Mouse (Mus musculus): ENCODE measurements around the gene Susd3. TPM values are rescaled to one million over a fixed set of nuclear protein-coding genes. Genes with fewer than 3 reads are reported as not detected.
A peak's percentile ranks its signal among the peaks of the same experiment; 100 is the strongest.

Susd3 gene
- polyA plus RNA-seq, 1 experiment from 2014 or later: 17.9 TPM

DNA sequence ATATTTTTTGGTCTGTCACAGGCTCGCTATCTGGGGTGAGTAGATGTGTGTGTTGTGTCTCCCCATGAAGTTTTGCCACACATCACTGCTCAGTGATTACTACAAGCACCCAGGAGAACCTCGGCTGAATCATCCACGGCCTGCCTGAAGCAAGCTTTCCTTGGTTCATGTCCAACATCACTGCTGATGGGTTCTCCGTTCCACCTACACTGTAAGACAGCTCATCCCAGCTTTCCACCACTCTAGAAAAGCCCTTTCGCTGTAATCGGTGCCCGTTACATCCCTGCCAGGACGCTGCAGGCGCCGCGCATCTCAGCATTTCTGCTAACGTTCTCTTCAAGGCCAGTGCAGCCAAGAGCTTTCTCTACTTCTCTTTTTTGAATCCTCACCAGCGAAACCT is 4.2 kb upstream of the Susd3 start:
- H3K36me3 ChIP-seq (ENCODE audit: inconsistent target): no peaks in the 10 kb centered on the region
- H3K27ac ChIP-seq: peak overlapping the region; percentile 93

GRCm38 (mm10) chr13:49252113-49252512 is 3.6 kb upstream of the Susd3 start:
- 56% methylated on average over 2 of the region's 2 CpGs for WGBS (ENCODE audit: missing documents)
- Histone ChIP-seq H3K79me2 (ENCODE audit: inconsistent target) (peaks cover 8% of the 10 kb centered on the region), H3K4me3 (ENCODE audit: inconsistent target) (no peak overlapping the region), H3K36me3 (ENCODE audit: inconsistent target) (no peaks in the 10 kb centered on the region), H3K27ac (peak overlapping the region; percentile 93)

More for the DNA sequence above, 4.2 kb upstream of the Susd3 start:
- H3K79me2 ChIP-seq (ENCODE audit: inconsistent target): peaks cover 2% of the 10 kb centered on the region; the same call in 1 of the 2 replicates
- 19% methylated on average over 13 of the region's 13 CpGs for WGBS (ENCODE audit: missing documents)
- no peak overlapping the region for H3K4me3 ChIP-seq (ENCODE audit: inconsistent target)

DNA sequence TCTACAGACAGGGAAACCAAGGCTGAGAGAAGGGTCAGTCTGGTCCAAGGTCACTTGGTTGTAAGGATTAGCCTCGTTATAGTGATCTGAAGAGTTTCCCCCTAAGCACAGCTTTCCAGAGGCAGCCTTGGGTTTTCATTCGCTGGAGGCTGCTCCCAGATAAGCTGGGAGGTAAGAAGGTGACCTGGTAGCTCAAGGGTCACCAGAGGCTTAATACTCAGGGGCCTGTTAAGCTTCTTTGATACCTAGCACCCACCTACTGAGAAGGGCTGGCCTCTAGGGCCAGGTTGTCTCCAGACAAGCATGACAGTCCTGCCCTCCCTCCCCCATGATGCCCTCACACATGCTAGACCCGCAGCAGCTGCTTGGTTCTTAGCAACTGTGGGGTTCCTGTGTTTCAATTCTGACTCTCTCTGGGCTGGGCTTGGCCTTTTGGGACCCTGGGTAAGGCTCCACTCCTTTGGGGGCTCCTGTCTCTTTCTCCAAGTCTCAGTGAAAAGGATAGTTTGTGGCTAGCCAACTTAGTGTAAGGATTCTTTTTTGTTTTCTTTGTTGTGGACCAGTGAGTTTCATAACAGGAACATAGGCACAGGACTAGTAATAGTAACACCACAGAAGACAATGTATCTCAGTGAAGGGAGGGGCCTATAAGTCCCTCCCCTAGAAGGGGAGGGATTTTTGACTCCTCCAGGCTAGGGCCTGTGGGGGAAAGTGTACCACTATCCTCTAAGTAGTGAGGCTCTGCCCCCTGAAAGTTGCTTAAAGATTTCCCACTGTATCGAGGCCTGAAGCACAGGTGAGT is 2.4 kb upstream of the Susd3 start:
- Histone ChIP-seq H3K79me2 (ENCODE audit: inconsistent target) (peaks cover 20% of the 10 kb centered on the region), H3K27ac (peak overlapping the region; percentile 93), H3K4me3 (ENCODE audit: inconsistent target) (no peak overlapping the region), H3K36me3 (ENCODE audit: inconsistent target) (no peaks in the 10 kb centered on the region)
- 70% methylated on average over 4 of the region's 4 CpGs for WGBS (ENCODE audit: missing documents)

DNA sequence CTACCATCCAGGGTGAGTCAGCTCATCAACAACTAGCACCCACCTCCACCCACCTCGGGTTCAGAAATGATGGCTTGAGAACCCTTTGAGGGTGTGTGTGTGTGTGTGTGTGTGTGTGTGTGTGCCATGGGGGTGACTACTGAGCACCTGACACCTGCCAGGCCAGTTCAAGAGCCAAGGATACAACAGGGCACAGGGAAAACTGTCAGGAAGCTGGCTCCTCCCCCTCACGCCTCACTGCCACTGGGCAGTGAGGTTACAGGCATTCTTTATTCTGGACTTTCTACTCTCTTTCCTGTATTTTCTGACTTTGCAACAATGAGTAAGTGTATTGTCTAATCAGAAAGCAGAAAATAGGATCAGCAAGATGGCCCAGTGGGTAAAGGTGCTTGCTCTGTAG is 1.1 kb upstream of the Susd3 start:
- Histone ChIP-seq H3K27ac (no peak overlapping the region), H3K79me2 (ENCODE audit: inconsistent target) (peaks cover 33% of the 10 kb centered on the region), H3K36me3 (ENCODE audit: inconsistent target) (no peaks in the 10 kb centered on the region), H3K4me3 (ENCODE audit: inconsistent target) (no peak overlapping the region)
- WGBS (ENCODE audit: missing documents): 81% methylated on average over 2 of the region's 2 CpGs

- Histone ChIP-seq H3K27ac (no peak overlapping the region), H3K79me2 (ENCODE audit: inconsistent target) (peaks cover 40% of the 10 kb centered on the region), H3K4me3 (ENCODE audit: inconsistent target) (no peak overlapping the region), H3K36me3 (ENCODE audit: inconsistent target) (no peaks in the 10 kb centered on the region)
- 83% methylated on average over 3 of the region's 3 CpGs for WGBS (ENCODE audit: missing documents)
These were observed 417 bp upstream of the Susd3 start for GRCm38 (mm10) chr13:49248923-49249322.

DNA sequence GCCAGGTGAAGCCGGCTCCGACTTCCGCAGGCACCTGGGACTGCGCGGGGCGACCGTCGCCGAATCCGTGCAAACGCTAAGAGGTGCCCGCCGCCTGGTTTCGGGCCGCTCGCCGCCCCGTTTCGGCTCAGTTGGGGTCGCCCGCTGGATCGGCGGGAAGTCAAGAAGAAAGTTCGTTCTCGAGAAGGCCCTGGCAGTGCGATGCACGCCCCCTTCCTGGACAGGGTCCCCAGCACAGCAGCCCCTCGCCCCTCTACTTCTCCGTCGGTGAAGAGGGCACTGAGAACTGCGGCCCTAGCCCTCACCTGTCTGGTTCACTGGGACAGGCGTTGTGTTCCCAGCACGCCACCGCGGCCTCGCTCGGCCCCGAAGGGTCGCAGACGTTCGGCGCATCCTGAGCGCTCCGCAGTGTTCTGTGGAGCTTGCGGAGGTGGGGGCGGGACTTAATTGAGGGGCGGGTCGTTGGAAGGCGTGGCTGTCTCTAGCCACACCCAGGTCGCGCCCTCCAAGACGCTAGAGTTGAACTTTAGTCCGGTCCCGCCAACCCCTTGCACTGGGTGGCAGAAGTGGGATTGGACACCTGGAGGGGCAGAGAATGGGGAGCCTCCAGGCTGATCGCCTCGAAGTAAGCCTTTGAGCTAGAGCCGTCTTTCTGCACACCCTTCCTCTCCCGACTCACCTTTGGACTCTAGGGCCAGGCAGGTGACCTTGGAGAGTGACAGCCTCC is 603 bp downstream of the Susd3 start:
- Histone ChIP-seq H3K4me3 (ENCODE audit: inconsistent target) (peak overlapping the region; percentile 46), H3K27ac (no peak overlapping the region), H3K79me2 (ENCODE audit: inconsistent target) (peaks cover 44% of the 10 kb centered on the region), H3K36me3 (ENCODE audit: inconsistent target) (no peaks in the 10 kb centered on the region)
- WGBS (ENCODE audit: missing documents): 4% methylated on average over 52 of the region's 58 CpGs

GRCm38 (mm10) chr13:49247232-49247739 is 1.2 kb downstream of the Susd3 start:
- peak overlapping the region; percentile 46 for H3K4me3 ChIP-seq (ENCODE audit: inconsistent target)
- peaks cover 44% of the 10 kb centered on the region for H3K79me2 ChIP-seq (ENCODE audit: inconsistent target)
- H3K27ac ChIP-seq: peak overlapping the region; percentile 15
- 6% methylated on average over 12 of the region's 12 CpGs for WGBS (ENCODE audit: missing documents)
- H3K36me3 ChIP-seq (ENCODE audit: inconsistent target): no peaks in the 10 kb centered on the region

- Histone ChIP-seq H3K36me3 (ENCODE audit: inconsistent target) (no peaks in the 10 kb centered on the region), H3K79me2 (ENCODE audit: inconsistent target) (peaks cover 48% of the 10 kb centered on the region), H3K27ac (0 out of 2 replicates have a peak overlapping the region, but pooled peaks have one; percentile 15), H3K4me3 (ENCODE audit: inconsistent target) (peak overlapping the region; percentile 46)
- 100% methylated on average over 2 of the region's 2 CpGs for WGBS (ENCODE audit: missing documents)
These were observed 1.9 kb downstream of the Susd3 start for GRCm38 (mm10) chr13:49246626-49247025.

DNA sequence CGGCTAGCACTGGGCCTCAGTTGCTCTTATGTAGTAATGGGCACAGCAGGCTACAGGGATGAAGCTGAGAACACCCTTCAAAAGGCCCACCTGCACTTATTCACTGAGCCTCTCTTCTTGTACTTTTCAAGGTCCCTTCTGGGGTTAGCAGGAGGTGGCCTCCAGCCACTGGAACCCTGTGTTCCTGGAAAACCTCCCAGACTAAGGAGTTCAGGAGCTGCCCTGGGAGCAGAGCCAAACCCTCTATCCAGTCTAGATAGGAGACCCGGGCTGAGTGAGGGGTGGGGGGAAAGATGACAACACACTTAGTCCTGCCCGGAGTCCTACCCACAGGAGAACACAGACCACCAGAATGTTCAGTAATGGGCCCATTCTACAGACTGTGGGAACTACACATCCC is 2.5 kb downstream of the Susd3 start:
- 86% methylated on average over 3 of the region's 3 CpGs for WGBS (ENCODE audit: missing documents)
- H3K27ac ChIP-seq: no peak overlapping the region
- peaks cover 54% of the 10 kb centered on the region for H3K79me2 ChIP-seq (ENCODE audit: inconsistent target)
- H3K4me3 ChIP-seq (ENCODE audit: inconsistent target): no peak overlapping the region
- H3K36me3 ChIP-seq (ENCODE audit: inconsistent target): no peaks in the 10 kb centered on the region

GRCm38 (mm10) chr13:49245251-49245650 is 3.3 kb downstream of the Susd3 start:
- Histone ChIP-seq H3K4me3 (ENCODE audit: inconsistent target) (no peak overlapping the region), H3K27ac (no peak overlapping the region), H3K79me2 (ENCODE audit: inconsistent target) (peaks cover 62% of the 10 kb centered on the region), H3K36me3 (ENCODE audit: inconsistent target) (no peaks in the 10 kb centered on the region)
- 89% methylated on average over 4 of the region's 4 CpGs for WGBS (ENCODE audit: missing documents)

- Histone ChIP-seq H3K27ac (peak overlapping the region; percentile 99), H3K4me3 (ENCODE audit: inconsistent target) (no peak overlapping the region), H3K36me3 (ENCODE audit: inconsistent target) (peaks cover 17% of the 10 kb centered on the region), H3K79me2 (ENCODE audit: inconsistent target) (peaks cover 80% of the 10 kb centered on the region)
- 32% methylated on average over 2 of the region's 2 CpGs for WGBS (ENCODE audit: missing documents)
These were observed 5.0 kb downstream of the Susd3 start for GRCm38 (mm10) chr13:49243492-49243891.

DNA sequence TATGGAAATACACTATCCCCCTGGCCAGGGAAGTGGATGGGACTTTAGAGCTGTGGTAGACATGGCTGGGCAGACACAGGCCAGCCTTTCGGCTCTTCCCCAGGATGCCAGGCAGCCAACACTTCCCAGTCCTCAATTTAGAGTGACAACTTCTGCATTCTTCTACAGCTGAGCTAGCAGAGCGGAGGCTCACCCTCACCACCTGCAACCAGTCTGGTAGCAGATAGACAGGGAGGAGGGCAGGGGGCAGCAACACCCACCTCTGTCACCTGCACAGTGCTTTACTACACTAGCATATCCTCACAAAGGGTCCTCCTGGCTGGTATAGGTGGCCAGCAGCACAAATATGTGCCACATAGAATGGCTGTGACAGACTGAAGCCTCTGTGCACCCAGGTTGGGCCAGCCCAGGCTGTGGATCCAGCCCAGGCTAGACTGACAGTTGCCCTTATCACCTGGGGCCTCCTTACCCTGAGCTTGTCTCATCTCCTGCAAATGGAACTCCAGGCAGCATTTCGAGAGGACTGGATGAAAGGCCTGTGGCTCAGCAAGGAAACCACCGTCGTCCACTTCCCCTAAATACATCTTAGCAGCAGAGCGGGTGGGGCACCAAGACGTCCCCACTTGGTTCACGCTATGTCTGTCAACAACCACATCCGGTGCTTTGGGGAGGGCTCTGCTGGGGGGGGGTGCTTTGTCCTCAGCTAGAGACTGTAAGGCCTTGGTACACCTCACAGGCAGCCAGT is 6.0 kb downstream of the Susd3 start:
- peak overlapping the region; percentile 13; the same call in 1 of the 2 replicates for H3K4me3 ChIP-seq (ENCODE audit: inconsistent target)
- WGBS (ENCODE audit: missing documents): 2% methylated on average over 8 of the region's 9 CpGs
- H3K79me2 ChIP-seq (ENCODE audit: inconsistent target): peaks cover 82% of the 10 kb centered on the region
- H3K36me3 ChIP-seq (ENCODE audit: inconsistent target): peaks cover 27% of the 10 kb centered on the region
- H3K27ac ChIP-seq: peak overlapping the region; percentile 99

GRCm38 (mm10) chr13:49238737-49239136 is 9.8 kb downstream of the Susd3 start:
- Histone ChIP-seq H3K27ac (no peak overlapping the region), H3K36me3 (ENCODE audit: inconsistent target) (peaks cover 61% of the 10 kb centered on the region), H3K79me2 (ENCODE audit: inconsistent target) (peaks cover 45% of the 10 kb centered on the region), H3K4me3 (ENCODE audit: inconsistent target) (no peak overlapping the region)
- WGBS (ENCODE audit: missing documents): 93% methylated on average over 8 of the region's 8 CpGs

GRCm38 (mm10) chr13:49237617-49238016 is 10.9 kb downstream of the Susd3 start:
- 93% methylated on average over 8 of the region's 8 CpGs for WGBS (ENCODE audit: missing documents)

More at GRCm38 (mm10) chr13:49237617-49238016, 10.9 kb downstream of the Susd3 start:
- Histone ChIP-seq H3K27ac (no peak overlapping the region), H3K36me3 (ENCODE audit: inconsistent target) (peaks cover 70% of the 10 kb centered on the region), H3K79me2 (ENCODE audit: inconsistent target) (peaks cover 43% of the 10 kb centered on the region), H3K4me3 (ENCODE audit: inconsistent target) (no peak overlapping the region)

Measured in macrophage (primary cell).